Mouse (Mus musculus) cerebellum, adult (tissue): Measurements from ENCODE around the gene Upk3bl.
"Not testable (repeated sequence)": the region's sequence is repeated elsewhere in the genome, so short reads cannot be mapped to it uniquely, and the experiment has no call there.

ENCODE experiments used
- ATAC-seq: cut with Nextera tagmentation; 2 replicates; pipeline ENCODE4 v1.9.2; 2017; ENCODE audit warnings: mild to moderate bottlenecking, moderate library complexity, mixed read lengths; ENCODE audit not compliant: insufficient number of reproducible peaks, low FRiP score, low TSS enrichment

Gene Upk3bl

GRCm38 (mm10) chr5:136084144-136084881, 30.0 kb downstream of the Upk3bl start:
- ATAC-seq: 0 out of 2 replicates have a peak, but pooled peaks have one; percentile 8

DNA sequence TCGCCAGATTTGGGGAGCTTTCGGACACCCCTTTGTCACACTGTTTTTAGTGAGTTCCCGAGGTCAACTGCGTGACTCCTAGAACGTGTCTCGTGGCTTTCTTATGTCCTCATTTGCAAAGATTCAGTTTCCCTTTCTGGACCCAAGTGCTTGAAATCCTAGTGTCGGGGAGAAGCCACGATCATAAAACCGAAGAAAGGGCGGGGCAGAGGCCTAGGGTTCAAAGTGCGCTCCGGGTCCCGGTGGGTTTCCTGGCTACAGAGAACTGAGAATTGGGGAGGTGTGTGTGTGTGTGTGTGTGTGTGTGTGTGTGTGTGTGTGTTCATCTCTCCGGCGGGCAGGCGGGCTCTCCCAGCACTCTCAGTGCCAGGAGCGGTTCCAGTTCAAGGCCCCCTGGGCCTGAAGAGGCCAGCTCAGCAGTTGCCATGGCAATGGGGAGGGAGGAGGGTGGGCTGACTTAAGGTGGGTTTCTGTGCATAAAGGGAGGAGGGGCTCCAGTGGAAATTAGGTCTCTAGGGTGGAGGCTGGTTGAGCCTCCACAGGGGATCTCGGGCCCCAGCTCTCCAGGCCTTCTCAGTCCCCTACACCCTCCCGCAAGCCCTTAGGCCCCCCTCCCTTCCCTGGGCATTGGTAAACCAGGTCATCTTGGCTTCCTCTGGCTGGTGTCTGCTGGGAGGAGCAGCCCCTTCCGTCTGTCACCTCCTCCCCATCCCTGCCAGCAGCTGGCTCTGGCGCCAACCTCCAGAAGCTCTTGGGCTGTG, 30.8 kb downstream of the Upk3bl start:
- ATAC-seq: peak; percentile 53; the same call in 1 of the 2 replicates

DNA sequence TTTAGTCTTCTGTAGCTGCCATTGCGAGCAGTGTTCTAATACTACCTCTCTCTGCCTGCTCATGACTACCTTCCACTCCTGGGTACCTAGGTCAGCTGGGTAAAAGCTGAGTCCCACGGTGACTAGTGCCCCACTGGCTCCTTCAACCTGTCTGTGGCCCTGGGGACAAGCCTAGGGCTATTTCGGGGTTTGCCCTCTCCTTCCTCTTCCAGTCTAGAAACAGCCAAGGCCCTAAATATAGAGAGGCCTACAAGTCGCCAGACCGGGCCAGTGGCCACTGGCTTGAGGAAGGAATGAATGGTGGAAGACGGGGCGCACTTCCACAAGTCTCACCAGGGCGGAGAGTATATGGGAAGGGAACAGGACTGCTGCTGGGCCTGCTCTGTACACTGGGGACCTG, 32.0 kb downstream of the Upk3bl start:
- no peak for ATAC-seq

DNA sequence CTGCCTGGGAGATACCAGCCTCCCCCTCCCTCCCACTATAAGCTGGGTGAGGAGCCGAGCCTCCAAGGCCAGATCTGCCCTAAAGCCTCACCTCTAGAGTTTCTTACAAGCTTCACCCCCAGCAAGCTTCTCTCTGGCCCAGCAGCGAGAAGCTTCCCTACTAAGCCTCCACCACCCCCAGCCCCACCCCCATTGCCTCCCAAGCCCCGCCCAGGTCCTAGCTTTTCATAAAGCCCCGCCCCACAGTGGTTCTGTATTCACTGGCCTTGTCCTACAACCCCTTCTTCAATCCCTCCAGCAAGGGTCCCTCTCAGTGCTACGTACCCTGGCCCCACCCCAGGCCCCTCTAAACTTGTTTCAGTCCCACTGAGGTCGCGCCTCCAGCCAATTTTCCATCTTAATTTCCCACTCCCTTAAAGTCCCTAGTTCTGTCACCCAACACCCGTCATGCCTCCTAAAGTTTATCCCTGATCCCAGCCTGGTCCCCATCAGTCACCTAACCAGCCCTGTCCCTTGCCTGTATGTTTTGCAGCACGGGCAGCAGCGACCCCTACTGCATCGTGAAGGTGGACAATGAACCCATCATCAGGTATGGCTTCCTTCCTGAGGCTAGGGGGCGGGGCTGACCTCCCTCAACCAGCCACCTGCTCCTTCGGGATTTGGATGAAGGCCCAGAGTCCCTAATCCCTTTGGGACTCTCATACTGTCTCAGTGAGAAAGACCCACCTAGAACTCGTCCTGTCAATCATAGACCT, 34.7 kb downstream of the Upk3bl start:
- no peak for ATAC-seq

- no peak for ATAC-seq
Observed at GRCm38 (mm10) chr5:136091927-136092326, 37.6 kb downstream of the Upk3bl start.

DNA sequence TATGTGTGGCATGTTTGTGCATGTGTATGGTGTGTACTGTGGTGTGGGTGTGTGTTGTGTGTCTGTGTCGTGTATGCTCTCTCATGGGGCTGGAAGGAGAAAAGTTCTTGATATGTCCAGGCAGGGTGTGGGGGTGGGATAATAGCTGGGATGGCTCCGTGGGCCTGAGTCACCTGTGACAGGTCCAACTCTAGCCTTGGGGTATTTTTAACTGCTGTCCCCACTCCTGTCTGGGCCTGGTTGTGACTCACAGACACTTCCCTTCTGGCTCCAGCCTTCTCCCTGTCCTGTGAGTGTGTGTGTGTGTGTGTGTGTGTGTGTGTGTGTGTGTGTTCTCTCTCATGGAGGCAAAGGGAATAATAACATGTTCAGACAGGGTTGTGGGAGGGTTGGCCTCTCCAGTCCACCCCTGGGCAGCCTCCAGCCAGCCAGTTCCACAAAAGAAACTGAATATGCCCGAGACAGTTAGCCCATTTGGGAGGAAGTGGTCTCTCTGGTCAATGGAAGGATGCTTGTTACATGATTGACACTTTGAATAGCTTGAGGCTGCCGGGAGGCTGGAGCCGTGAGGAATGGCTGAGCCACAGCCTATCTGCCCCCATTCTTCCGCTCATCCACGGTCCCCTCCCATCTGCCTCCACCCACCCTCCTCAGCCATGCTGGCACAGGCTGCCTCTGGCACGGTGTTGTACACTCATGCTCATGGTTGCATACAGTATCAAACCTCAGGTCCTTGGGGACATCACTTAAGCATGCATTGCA, 40.1 kb downstream of the Upk3bl start:
- no peak for ATAC-seq

GRCm38 (mm10) chr5:136095089-136095488, 40.8 kb downstream of the Upk3bl start:
- ATAC-seq: no peak

DNA sequence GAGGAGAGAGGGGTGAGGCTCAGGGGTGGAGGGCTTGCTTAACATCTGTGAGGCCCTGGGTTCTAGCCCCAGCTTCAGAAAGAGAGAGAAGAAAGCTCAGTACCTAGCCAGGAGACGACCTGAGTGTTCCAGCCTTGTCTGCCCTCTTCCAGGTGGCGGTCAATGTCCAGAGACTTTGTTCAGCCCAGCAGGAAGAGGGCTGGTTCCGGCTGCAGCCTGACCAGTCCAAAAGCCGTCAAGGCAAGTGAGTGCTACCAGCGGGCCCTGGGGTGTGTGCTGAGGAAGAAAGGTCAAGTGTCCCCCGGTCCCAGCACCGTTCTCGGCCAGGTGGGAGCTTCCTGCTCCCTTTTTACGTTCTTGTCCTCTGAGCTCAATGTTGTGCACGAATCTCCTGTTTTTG, 44.2 kb downstream of the Upk3bl start:
- no peak for ATAC-seq

DNA sequence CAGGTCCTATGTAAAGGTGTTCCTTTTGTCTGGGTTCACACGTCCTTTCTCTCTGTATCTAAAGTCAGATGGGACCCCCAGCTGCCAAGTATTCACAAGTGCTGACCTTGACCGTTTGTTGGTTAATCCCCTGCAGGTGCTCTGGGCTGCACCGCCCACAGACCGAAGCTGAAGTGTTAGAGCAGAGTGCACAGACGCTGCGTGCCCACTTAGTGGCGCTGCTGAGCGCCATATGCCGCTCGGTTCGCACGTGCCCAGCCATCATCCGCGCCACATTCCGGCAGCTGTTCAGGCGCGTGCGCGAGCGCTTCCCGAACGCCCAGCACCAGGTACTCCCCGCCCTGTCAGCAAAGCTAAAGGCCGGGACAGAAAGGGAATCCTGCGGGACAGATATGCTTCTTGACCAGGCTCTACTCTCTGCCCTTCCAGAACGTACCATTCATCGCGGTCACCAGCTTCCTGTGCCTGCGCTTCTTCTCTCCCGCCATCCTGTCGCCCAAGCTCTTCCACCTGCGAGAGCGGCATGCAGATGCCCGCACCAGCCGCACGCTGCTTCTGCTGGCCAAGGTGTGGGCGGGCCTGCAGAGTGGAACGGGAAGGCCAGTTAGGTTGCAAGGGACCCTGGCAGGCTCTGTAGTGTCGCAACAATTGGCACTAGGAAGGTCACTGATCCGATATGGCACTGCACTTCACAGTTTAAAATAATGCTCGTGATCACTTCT, 48.0 kb downstream of the Upk3bl start:
- ATAC-seq: peak; percentile 71; the same call in 1 of the 2 replicates

GRCm38 (mm10) chr5:136104511-136104910, 50.2 kb downstream of the Upk3bl start:
- ATAC-seq: no peak

GRCm38 (mm10) chr5:136108486-136108885, 54.2 kb downstream of the Upk3bl start:
- ATAC-seq: no peak

DNA sequence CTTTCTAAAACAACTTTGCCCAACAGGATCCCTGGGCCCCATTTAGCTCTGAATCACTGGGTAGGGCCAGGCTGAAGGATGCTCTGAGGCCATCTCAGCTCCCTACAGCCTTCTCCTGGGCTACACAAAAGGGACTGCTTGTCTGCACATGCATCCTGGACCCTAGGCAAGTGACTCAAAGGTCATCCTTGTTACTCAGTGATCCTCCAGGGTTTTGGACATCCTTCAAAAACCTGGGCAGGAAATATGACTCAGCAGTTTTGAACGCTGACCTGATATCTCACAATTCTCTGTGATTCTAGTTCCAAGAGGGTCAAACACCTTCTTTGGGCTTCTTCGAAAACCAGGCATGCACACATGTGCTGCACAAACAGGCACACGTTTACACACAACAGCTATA, 54.8 kb downstream of the Upk3bl start:
- ATAC-seq: no peak

DNA sequence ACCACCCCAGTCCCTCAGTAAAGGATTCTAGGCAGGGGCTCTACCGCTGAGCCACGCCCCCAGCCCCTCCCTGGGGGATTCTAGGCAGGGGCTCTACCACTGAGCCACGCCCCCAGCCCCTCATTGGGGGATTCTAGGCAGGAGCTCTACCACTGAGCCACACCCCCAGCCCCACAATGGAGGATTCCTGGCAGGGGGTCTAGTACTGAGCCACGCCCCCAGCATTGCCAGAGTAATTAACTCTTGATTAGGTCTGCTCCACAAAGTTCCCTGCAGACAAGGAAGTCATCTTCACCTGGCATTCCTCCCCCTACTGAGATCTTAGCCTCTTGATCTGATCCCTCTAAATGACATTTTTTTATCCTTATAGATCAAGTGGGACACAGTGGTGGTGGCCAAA, 59.3 kb downstream of the Upk3bl start:
- ATAC-seq: not testable (repeated sequence)
